Mouse (Mus musculus) heart, postnatal 0 days (tissue): ENCODE measurements around the gene Rps24. TPM values are rescaled to one million over a fixed set of nuclear protein-coding genes. Genes with fewer than 3 reads are reported as not detected.

ENCODE experiments used
- ATAC-seq: fragments of 200-750 bp; cut with Nextera tagmentation; 2 replicates; pipeline ENCODE4 v1.8.0; 2017; ENCODE audit warnings: low read depth, moderate number of reproducible peaks, moderate library complexity; ENCODE audit not compliant: insufficient read depth
- DNase-seq: peaks from one replicate; pipeline ENCODE4 v3.0.0-alpha.2; 2016; ENCODE audit warnings: low spot score
- H3K27ac ChIP-seq: fragments of 300-500 bp; sonication (generic); 2 replicates; pipeline ENCODE4 v1.5.1; 2014; ENCODE audit warnings: low read depth, mild to moderate bottlenecking
- H3K27me3 ChIP-seq: fragments of 300-500 bp; sonication (generic); 2 replicates; pipeline ENCODE4 v1.6.1; 2014; ENCODE audit warnings: low read length, mixed read lengths; ENCODE audit not compliant: control insufficient read depth, insufficient read depth
- H3K36me3 ChIP-seq: fragments of 300-500 bp; sonication (generic); replicated peaks from 2 replicates; pipeline ENCODE4 v1.6.1; 2014; ENCODE audit warnings: low read length, mixed read lengths; ENCODE audit not compliant: control insufficient read depth, insufficient read depth
- H3K4me1 ChIP-seq: fragments of 300-500 bp; sonication (generic); 2 replicates; pipeline ENCODE4 v1.6.1; 2014; ENCODE audit warnings: antibody characterized with exemption; ENCODE audit not compliant: control insufficient read depth, insufficient read depth
- H3K4me2 ChIP-seq: fragments of 300-500 bp; sonication (generic); 2 replicates; pipeline ENCODE4 v1.6.1; 2014; ENCODE audit warnings: low read depth, mild to moderate bottlenecking, low read length, moderate library complexity
- H3K4me3 ChIP-seq: fragments of 300-500 bp; sonication (generic); 2 replicates; pipeline ENCODE4 v1.5.1; 2014; ENCODE audit warnings: low read depth, low read length
- H3K9ac ChIP-seq: fragments of 300-500 bp; sonication (generic); replicated peaks from 2 replicates; pipeline ENCODE4 v1.6.1; 2014; ENCODE audit warnings: low read depth, low read length, mixed read lengths
- H3K9me3 ChIP-seq: fragments of 300-500 bp; sonication (generic); replicated peaks from 2 replicates; pipeline ENCODE4 v1.6.1; 2016; ENCODE audit warnings: low read length; ENCODE audit not compliant: control insufficient read depth
- CTCF ChIP-seq: IDR thresholded peaks from 2 replicates; pipeline ENCODE4 v1.5.1; 2016; ENCODE audit warnings: antibody characterized with exemption, control low read depth, low read depth
- EP300 ChIP-seq: IDR thresholded peaks from 2 replicates; pipeline ENCODE4 v1.6.1; 2016; ENCODE audit warnings: antibody characterized with exemption, low read depth
- WGBS: fragments of 180-500 bp; shearing (Covaris S2); extraction: QIAGEN DNeasy Blood & Tissue Kit; methylation state at CpG from one replicate; pipeline ENCODE4 v1.1.7; 2014; 5-methylcytosine and 5-hydroxymethylcytosine counted together
- polyA plus RNA-seq: library from polyadenylated mRNA; unstranded; fragments of >200 nt; fragmentation: Nextera tagmentation; extraction: Ambion mirVana; gene quantifications from 2 replicates; pipeline ENCODE4 v1.2.1, GENCODE M21; 2015
- total RNA-seq: library from RNA; depleted of rRNA; stranded (reverse); fragments of >200 nt; gene quantifications from 2 replicates; pipeline ENCODE4 v1.2.3, GENCODE M21; 2014; ENCODE audit warnings: low replicate concordance; rRNA removed

Gene Rps24
- total and polyA plus RNA-seq, 2 experiments from 2014 or later, result 690 to 1,343 TPM

DNA sequence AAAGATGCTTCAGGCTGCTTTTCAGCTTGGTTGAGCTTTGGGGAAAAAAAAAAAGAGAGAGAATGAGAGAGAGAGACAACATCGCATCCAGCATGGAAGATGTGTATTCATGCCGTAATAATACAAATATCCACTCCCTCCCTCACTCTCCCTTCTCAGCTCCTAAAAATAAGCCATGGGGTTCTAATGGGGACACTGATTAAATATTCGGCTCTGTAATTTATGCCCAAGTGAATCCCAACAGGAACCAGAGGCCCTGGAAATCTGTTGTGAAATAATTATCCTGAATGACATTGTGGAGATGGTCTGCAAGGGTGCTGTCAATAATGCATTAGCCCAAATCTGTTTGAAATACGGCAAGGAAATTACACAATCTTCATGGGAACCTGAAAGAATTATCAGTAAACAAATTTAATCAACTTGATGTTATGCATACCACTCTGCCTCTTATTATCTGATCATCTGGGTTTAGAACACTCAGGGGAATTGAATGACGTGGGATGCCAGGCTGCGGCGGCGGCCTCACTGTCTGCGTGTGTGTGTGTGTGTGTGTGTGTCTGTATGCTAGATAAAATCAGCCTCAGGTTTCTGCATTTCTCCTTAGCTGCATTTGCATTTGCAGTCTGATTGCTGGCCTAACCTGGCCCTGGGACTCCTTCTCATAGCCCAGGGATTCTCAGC, 48.1 kb downstream of the Rps24 start:
- Histone ChIP-seq H3K9me3 (0 out of 2 replicates have a peak, but pooled peaks cover 5% of the 10 kb centered on the region), H3K9ac (no peak overlapping the region), H3K27me3 (no peaks in the 10 kb centered on the region), H3K4me2 (no peak overlapping the region), H3K4me3 (no peak overlapping the region), H3K4me1 (peaks cover 9% of the 10 kb centered on the region), H3K36me3 (no peaks in the 10 kb centered on the region), H3K27ac (no peak overlapping the region)
- no peak for ATAC-seq
- no peak for DNase-seq
- TF ChIP-seq EP300 (no peak), CTCF (no peak)
- 86% methylated on average over 9 of the region's 9 CpGs for WGBS

DNA sequence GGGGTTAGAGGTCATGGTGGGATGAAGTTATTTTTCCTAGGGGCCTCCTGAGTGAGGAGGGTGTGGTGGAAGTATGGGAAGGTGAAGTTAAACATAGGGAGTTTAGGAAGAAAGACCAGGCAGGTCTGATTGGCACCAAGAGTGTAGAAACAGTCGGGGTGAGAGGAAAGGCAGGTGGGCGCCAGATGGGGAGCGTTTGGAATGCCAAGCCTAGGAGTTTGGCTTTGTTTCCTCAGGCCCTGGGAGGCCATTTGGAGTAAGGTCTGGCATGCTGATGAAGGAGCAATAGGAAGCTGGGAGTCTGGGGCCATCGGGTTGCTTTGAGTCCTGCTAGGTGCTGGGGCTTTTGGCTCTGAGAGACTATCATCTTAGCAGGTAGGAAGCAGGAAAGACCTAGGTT, 56.0 kb downstream of the Rps24 start:
- DNase-seq, result no peak
- H3K36me3 ChIP-seq, result no peaks in the 10 kb centered on the region
- TF ChIP-seq CTCF (no peak), EP300 (no peak)

GRCm38 (mm10) chr14:24544057-24544456, 57.1 kb downstream of the Rps24 start:
- Histone ChIP-seq H3K27me3 (no peaks in the 10 kb centered on the region), H3K4me1 (no peaks in the 10 kb centered on the region), H3K9ac (no peak overlapping the region), H3K27ac (no peak overlapping the region), H3K36me3 (no peaks in the 10 kb centered on the region), H3K4me3 (no peak overlapping the region), H3K4me2 (no peak overlapping the region), H3K9me3 (peaks cover 7% of the 10 kb centered on the region; the same call in 1 of the 2 replicates)
- ATAC-seq (no peak), DNase-seq (no peak)
- 39% methylated on average over 2 of the region's 2 CpGs for WGBS
- TF ChIP-seq CTCF (peak; percentile 45), EP300 (no peak)

More for the DNA sequence above, 56.0 kb downstream of the Rps24 start:
- Histone ChIP-seq H3K4me2 (no peak overlapping the region), H3K9ac (no peak overlapping the region), H3K4me1 (no peaks in the 10 kb centered on the region), H3K27ac (no peak overlapping the region), H3K27me3 (no peaks in the 10 kb centered on the region), H3K4me3 (no peak overlapping the region), H3K9me3 (peaks cover 7% of the 10 kb centered on the region; the same call in 1 of the 2 replicates)
- 69% methylated on average over 4 of the region's 4 CpGs for WGBS
- ATAC-seq, result no peak

Other genes with a start within 250 kb of the Rps24 start
- gene Dlg5, start 241.2 kb upstream of the Rps24 start, total RNA-seq, result 12.3 and 29.2 TPM in 2 replicates
- 2.6 TPM in 2 replicates for gene Dlg5, start 241.2 kb upstream of the Rps24 start, polyA plus RNA-seq
- not detected in 2 replicates for gene E330034G19Rik, start 193.9 kb upstream of the Rps24 start, total RNA-seq
- gene E330034G19Rik, start 193.9 kb upstream of the Rps24 start, polyA plus RNA-seq, result not detected in 2 replicates
- gene Polr3a, start 67 bp upstream of the Rps24 start, total RNA-seq, result 6.5 and 23.1 TPM in 2 replicates
- gene Polr3a, start 67 bp upstream of the Rps24 start, polyA plus RNA-seq, result 5.3 and 7.1 TPM in 2 replicates